Mouse (Mus musculus): ENCODE results near the gene Rai1. TPM values are rescaled to one million over a fixed set of nuclear protein-coding genes. Genes with fewer than 3 reads are reported as not detected.
A peak's percentile ranks its signal among the peaks of the same experiment; 100 is the strongest.

Gene Rai1
- polyA plus RNA-seq, 1 experiment from 2014 or later: 32.5 TPM

DNA sequence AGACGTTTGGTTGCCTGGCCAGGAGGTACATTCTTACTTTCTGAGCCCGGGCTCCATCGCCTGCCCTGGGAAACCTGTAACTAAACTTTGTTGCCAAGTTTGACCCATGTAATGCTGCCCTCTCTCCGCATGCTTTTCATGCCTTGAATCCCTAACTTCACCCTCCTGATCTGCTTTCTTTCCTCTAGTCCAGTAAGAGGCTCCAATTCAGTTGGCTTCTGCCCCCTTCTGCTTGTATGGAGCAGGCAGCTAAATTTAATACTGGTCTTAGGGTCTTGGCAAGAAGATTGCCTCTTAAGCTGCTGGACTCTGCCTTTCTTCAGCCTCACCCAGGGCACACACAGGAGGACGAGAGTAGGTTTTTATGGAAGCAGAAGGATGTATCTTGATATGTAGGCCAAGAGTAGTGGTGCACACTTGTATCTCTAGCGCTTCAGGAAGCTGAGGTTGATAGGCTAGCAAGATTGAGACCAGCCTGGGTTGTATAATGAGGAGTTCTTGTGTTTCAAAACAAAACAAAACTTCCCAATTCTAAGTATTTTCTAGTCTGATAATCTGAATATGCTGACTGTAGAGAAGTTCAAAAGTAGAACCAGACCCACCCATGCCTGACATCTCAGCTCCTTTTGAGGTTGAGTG, 10.9 kb downstream of the Rai1 start:
- Histone ChIP-seq H3K27ac (peak overlapping the region; percentile 93), H3K4me1 (peaks cover 89% of the 10 kb centered on the region), H3K4me3 (peak overlapping the region; percentile 70), H3K27me3 (ENCODE audit: insufficient read depth, poor library complexity, severe bottlenecking) (no peaks in the 10 kb centered on the region), H3K9me3 (no peaks in the 10 kb centered on the region), H3K36me3 (no peaks in the 10 kb centered on the region)
- WGBS: 18% methylated on average over 6 of the region's 6 CpGs
- no peak for DNase-seq (ENCODE audit: low spot score)

DNA sequence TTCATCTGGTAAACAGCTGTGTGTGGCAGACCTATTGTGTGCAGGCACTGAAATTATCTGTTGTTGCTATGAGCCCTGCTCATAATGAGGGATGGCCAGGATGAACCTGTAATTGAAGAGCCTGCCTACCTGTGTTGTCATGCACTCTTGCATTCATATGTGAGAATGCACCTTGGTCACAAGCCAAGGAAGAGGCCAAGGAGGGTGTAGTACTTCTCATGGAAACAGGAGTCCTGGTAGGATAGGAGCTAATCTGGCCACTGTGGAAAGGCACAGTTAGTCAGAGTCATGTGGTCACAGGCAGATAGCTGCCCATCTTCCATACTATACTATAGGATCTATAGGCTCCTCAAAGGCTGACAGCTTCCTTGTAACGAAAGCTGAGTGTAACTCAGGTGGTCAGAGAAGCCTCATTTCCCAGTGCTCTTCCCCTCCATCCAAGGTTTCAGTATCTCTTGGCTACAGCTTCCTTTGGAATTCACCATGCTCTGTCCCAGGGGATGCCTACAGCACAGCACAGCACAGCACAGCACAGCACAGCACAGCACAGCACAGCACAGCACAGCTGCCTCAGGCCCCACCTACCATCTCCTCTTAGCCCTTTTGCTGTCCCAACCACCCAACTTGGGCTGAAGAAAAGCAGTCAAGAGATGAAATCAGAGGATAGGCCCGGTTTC, 15.9 kb downstream of the Rai1 start:
- Histone ChIP-seq H3K4me1 (peaks cover 71% of the 10 kb centered on the region), H3K27me3 (ENCODE audit: insufficient read depth, poor library complexity, severe bottlenecking) (no peaks in the 10 kb centered on the region), H3K36me3 (peaks cover 3% of the 10 kb centered on the region; the same call in 1 of the 2 replicates), H3K9me3 (no peaks in the 10 kb centered on the region), H3K27ac (no peak overlapping the region), H3K4me3 (no peak overlapping the region)
- 85% methylated on average over 2 of the region's 2 CpGs for WGBS
- DNase-seq (ENCODE audit: low spot score): no peak

DNA sequence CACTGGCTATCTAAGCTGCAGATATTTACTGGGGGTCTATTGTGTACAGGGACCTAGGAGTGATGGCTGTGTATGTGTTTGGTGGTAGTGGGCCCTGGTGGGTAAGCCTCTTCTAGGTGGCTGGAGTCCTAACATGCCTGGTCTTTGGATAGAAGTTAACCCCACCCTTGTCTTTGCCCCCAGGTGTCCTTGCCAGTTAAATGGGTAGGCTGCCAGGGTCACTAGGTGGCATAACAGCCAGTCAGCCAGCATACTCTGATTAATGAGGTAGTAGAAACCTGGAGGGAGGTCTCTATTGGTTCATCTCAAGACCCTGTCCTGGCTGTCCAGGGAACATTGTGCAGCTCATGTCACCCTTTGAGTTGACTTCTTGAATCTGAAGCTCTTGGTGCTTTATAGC, 17.8 kb downstream of the Rai1 start:
- no peaks in the 10 kb centered on the region for H3K9me3 ChIP-seq
- no peak overlapping the region for H3K27ac ChIP-seq
- H3K4me1 ChIP-seq: peaks cover 80% of the 10 kb centered on the region
- no peaks in the 10 kb centered on the region for H3K27me3 ChIP-seq (ENCODE audit: insufficient read depth, poor library complexity, severe bottlenecking)
- no peak overlapping the region for H3K4me3 ChIP-seq
- peaks cover 3% of the 10 kb centered on the region; the same call in 1 of the 2 replicates for H3K36me3 ChIP-seq
- DNase-seq (ENCODE audit: low spot score): no peak

DNA sequence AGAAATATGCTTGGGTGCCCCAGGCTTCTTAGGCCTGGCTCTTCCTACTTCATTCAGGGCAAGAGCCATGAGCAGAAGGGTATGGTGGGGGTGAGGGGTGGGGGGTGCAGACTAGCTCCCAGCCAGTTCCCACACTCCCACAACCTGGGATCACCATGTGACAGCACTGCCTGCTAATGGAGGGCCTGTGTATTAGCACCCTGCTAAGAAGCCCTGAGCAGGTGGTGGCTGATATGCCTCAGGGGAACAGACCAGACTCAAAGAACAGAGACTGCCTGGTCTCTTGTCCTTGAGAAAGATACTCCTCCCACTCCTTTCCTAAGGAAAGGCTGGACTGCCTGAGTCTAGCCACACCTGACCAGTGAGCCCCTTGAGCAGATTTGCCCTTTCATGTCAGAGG, 22.2 kb downstream of the Rai1 start:
- H3K27me3 ChIP-seq (ENCODE audit: insufficient read depth, poor library complexity, severe bottlenecking): no peaks in the 10 kb centered on the region
- H3K9me3 ChIP-seq: no peaks in the 10 kb centered on the region
- H3K36me3 ChIP-seq: peaks cover 3% of the 10 kb centered on the region; the same call in 1 of the 2 replicates
- H3K27ac ChIP-seq: peak overlapping the region; percentile 80
- no peak overlapping the region for H3K4me3 ChIP-seq
- DNase-seq (ENCODE audit: low spot score): no peak
- H3K4me1 ChIP-seq: peaks cover 81% of the 10 kb centered on the region

DNA sequence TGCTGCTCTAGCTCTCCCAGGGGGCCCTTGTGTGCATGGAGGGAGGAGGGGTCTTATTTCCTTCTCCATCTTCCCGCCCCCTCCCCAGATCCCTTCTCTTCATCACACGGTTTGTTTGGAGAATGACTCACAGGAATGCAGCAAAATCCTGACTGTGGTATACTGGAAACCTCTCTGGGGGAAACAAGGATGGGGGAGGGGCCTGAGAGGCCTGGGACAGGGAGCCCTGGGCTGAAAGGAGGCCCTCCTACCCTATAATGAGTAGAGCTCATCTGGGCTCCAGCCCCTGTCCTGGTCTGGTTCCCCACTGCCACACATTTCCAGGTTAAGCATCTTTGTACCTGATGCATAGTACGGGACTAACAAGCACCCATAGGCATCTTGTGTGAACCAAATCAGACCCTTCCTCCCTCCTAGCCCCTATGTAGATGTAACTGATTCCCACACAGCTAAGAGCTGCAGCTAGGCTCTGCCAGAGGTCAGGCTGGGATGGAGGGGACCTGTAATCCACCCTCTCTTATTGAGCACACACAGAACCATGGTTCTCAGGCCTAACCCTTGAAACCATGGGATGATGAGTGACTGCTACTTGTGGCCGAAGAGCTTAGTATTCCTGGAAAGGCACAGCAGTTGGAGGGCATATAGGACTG, 23.2 kb downstream of the Rai1 start:
- Histone ChIP-seq H3K36me3 (peaks cover 3% of the 10 kb centered on the region; the same call in 1 of the 2 replicates), H3K4me3 (peak overlapping the region; percentile 29; the same call in 1 of the 2 replicates), H3K9me3 (no peaks in the 10 kb centered on the region), H3K27me3 (ENCODE audit: insufficient read depth, poor library complexity, severe bottlenecking) (no peaks in the 10 kb centered on the region), H3K27ac (peak overlapping the region; percentile 80), H3K4me1 (peaks cover 84% of the 10 kb centered on the region)
- WGBS: 42% methylated on average over 4 of the region's 4 CpGs
- no peak for DNase-seq (ENCODE audit: low spot score)

DNA sequence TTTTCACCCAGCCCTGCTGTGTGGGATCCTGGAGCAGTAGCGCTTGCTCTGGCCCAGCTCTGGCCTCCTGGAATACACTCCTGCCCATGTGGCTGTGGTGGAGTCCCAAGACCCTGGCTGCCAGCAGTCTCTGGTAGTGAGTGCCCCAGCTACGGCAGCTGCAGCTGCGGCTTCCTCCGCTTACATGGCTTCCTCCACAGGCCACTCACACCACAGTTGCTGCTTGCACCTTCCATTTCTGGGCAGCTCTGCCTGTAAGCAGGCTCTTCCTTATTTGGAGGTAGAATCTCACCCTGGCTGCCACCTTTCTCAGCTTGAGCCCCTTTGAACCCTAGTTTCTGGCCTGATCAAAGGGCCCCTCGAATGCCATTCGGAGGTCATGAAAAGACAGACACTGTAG, 25.7 kb downstream of the Rai1 start:
- no peaks in the 10 kb centered on the region for H3K27me3 ChIP-seq (ENCODE audit: insufficient read depth, poor library complexity, severe bottlenecking)
- H3K27ac ChIP-seq: peak overlapping the region; percentile 85
- WGBS: 37% methylated on average over 6 of the region's 6 CpGs
- H3K4me1 ChIP-seq: peaks cover 93% of the 10 kb centered on the region
- H3K36me3 ChIP-seq: no peaks in the 10 kb centered on the region
- no peak for DNase-seq (ENCODE audit: low spot score)
- no peak overlapping the region for H3K4me3 ChIP-seq
- H3K9me3 ChIP-seq: no peaks in the 10 kb centered on the region

DNA sequence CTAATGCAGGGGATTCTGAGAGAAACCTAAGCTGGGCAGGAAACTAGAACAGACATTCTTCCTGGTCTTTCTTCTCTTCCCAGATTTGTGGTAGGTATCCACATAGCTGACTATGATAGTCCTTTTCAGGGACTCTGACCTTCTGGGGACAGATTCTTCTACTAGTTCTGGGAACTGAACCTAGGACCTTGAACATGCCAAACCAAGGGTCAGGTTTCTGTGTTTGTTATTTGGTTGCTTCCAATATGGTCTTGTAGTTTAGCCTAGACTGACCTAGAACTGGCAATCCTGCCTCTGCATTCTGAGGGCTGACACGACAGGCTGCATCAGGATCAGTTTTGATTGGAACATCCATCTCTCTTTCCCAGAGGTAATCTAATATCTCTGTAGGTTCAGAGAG, 27.2 kb downstream of the Rai1 start:
- H3K4me3 ChIP-seq: no peak overlapping the region
- H3K36me3 ChIP-seq: no peaks in the 10 kb centered on the region
- H3K4me1 ChIP-seq: peaks cover 90% of the 10 kb centered on the region
- no peak overlapping the region for H3K27ac ChIP-seq
- H3K27me3 ChIP-seq (ENCODE audit: insufficient read depth, poor library complexity, severe bottlenecking): no peaks in the 10 kb centered on the region
- DNase-seq (ENCODE audit: low spot score): no peak
- H3K9me3 ChIP-seq: no peaks in the 10 kb centered on the region
- WGBS: 72% methylated on average over 1 of the region's 1 CpGs

DNA sequence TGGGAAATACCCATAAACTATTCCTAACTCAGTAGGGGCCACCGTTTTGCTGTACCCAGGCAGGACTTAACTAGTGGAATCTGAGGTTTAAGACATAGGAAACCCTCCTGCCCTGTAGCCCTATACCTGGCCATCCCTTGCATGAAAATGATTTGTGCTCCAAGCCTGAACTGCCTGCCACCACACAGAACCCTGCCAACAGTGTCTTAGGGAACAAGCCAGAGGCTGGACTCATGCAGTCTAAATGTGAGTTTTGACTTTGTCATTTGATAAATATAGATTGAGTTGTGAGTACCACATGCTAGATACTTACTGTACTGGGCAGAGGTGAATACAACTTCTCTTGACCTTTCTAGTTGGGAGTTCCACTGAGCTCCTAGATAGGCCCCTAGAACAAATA, 31.7 kb downstream of the Rai1 start:
- H3K4me1 ChIP-seq: peaks cover 90% of the 10 kb centered on the region
- H3K27me3 ChIP-seq (ENCODE audit: insufficient read depth, poor library complexity, severe bottlenecking): no peaks in the 10 kb centered on the region
- no peak overlapping the region for H3K4me3 ChIP-seq
- 0 out of 2 replicates have a peak, but pooled peaks cover 3% of the 10 kb centered on the region for H3K36me3 ChIP-seq
- no peaks in the 10 kb centered on the region for H3K9me3 ChIP-seq
- 88% methylated on average over 1 of the region's 1 CpGs for WGBS
- H3K27ac ChIP-seq: no peak overlapping the region
- no peak for DNase-seq (ENCODE audit: low spot score)

DNA sequence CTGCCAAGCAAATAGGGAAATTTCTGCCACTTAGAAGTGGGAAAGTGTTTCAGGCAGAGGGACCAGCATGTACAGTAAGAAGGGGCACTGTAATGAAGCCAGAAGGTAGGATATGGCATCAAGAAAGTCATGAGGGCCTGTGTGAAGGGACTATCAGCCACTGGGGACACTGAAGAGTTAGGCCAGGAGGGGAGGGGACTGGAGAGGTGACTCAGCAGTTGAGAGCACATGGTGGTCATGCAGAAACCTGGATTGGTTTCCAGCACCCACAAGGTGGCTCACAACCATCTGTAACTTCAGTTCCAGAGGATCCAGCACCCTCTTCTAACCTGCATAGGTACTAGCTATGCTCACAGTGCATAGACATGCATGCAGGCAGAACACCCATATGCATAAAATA, 32.4 kb downstream of the Rai1 start:
- no peaks in the 10 kb centered on the region for H3K27me3 ChIP-seq (ENCODE audit: insufficient read depth, poor library complexity, severe bottlenecking)
- H3K4me1 ChIP-seq: peaks cover 90% of the 10 kb centered on the region
- no peak overlapping the region for H3K27ac ChIP-seq
- H3K9me3 ChIP-seq: no peaks in the 10 kb centered on the region
- DNase-seq (ENCODE audit: low spot score): no peak
- H3K36me3 ChIP-seq: 0 out of 2 replicates have a peak, but pooled peaks cover 3% of the 10 kb centered on the region
- no peak overlapping the region for H3K4me3 ChIP-seq

DNA sequence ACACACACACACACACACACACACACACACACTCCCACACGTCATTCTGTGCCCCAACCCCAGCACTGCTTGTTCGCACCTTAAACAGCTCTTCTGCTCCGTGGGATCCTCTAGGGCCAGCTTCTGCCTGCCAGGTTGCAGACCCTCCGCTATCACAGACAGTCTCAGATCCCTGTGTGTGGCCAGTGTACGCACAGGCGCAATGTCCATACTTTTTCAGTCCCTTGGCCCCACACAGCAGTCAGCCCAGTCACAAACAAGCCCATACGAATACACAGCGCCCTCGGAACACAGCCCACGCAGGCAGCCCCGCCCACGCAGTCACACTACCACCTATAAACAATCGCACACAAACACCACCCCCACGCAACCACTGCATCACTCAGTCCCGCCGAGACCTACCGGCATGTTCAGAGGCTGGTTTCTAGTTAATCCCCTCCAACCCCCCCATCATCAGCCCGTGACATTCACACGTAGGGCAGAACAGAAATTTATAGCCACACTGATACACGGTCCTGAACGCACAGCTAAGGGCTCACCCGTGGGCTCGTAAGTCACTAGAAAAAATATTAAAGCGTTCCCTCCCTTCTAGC, 34.4 kb downstream of the Rai1 start:
- Histone ChIP-seq H3K4me1 (peaks cover 86% of the 10 kb centered on the region), H3K9me3 (no peaks in the 10 kb centered on the region), H3K27me3 (ENCODE audit: insufficient read depth, poor library complexity, severe bottlenecking) (no peaks in the 10 kb centered on the region), H3K27ac (peak overlapping the region; percentile 95), H3K36me3 (peaks cover 16% of the 10 kb centered on the region), H3K4me3 (peak overlapping the region; percentile 77)
- 2% methylated on average over 24 of the region's 24 CpGs for WGBS
- peak; percentile 75 for DNase-seq (ENCODE audit: low spot score)

DNA sequence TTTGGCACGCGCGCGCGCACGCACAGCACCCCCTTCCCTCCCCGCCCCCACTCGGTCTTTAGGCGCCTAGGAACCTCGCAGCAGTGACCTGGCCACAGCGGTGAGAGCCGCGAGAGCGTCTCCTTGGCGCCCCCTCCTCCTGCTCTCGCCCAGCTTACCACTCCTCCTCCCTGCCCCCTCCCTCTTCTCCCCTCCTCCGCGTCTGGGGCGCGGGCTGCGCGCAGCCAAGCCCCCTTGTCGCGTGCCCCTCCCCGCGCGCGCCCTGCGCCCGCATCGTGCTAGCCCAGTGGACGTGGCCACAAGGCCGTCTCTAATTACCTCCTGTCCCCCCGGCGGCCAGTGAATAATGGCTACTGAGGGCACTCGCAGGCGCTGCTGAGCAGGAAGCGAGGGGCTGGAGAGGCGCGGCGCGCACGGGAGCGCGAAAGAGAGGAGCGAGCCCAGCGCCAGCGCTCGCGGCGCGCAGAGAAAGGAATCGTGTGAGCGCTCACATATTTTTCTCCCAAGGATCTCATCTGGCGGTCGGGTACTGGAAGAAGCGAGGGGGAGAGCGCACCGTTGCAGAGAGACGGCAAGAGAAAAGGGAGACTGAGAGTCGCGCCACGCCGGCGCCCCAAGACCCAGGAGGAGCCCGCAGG, 35.0 kb downstream of the Rai1 start:
- H3K27me3 ChIP-seq (ENCODE audit: insufficient read depth, poor library complexity, severe bottlenecking): no peaks in the 10 kb centered on the region
- under 1% methylated on average over 65 of the region's 66 CpGs for WGBS
- peak; percentile 91 for DNase-seq (ENCODE audit: low spot score)
- H3K4me1 ChIP-seq: peaks cover 86% of the 10 kb centered on the region
- H3K36me3 ChIP-seq: peaks cover 22% of the 10 kb centered on the region
- peak overlapping the region; percentile 77 for H3K4me3 ChIP-seq
- no peaks in the 10 kb centered on the region for H3K9me3 ChIP-seq
- H3K27ac ChIP-seq: peak overlapping the region; percentile 95

DNA sequence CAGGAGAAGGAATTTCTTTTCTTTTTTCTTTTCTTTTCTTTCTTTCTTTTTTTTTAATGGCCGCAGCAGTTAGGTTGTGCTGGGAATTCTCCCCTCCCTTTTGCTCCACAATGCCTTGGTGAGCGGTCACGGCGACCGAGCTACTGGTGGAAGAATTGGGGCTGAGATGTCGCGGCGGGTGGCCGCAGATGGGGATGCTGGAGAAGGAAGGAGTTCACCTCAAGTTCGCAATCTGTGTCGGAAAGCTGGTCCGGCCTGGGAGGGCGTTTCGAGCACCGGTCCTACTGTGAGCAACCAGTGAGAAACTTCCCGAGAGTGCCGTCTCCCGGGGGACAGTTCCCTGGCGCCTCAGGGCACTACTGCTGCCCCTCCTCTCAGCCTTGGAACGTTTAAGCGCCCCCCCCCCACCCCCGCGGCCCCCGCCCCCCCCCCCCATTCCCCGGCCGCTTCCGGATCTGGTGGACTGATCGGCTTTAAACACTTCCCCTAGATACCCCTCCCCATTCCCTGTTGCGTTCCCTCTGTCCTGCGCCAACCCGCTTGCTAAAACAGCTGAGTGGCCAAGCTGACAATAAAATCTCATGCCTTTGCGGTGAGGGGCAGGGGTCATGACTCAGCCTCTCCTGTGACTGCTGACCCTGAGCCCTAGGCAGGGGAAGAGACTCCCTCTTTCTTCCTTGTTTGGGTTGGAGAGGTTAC, 35.9 kb downstream of the Rai1 start:
- Histone ChIP-seq H3K4me3 (peak overlapping the region; percentile 77), H3K9me3 (no peaks in the 10 kb centered on the region), H3K27me3 (ENCODE audit: insufficient read depth, poor library complexity, severe bottlenecking) (no peaks in the 10 kb centered on the region), H3K4me1 (peaks cover 86% of the 10 kb centered on the region), H3K36me3 (peaks cover 31% of the 10 kb centered on the region), H3K27ac (peak overlapping the region; percentile 95)
- 2% methylated on average over 31 of the region's 32 CpGs for WGBS
- DNase-seq (ENCODE audit: low spot score): peak; percentile 78
